Mouse (Mus musculus) embryo, embryonic 10 days (tissue): Measurements from ENCODE around the gene Majin.

Experiments used
- DNase-seq: peaks from one replicate; pipeline ENCODE4 v3.0.0-alpha.2; 2015; ENCODE audit warnings: low spot score

The Majin gene

DNA sequence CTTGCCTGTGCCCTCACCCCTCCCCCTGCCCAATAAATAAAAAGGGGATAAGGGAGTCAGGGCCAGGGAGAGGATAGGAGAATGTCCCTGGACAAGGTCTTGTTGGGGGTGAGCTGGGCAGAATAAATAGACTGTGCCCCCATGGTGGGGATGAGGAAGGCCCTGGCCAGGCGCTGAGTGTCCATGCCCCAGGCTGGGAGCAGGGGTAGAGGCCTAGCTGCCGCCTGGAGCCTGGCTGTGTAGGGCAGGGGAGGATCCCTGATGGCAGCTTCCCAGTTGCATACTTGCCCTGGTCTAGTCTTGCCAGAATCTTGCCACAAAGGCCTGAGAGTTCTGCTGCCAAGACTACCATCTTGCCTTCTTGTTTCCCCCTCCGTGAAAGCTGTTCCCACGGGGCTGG is 43.7 kb downstream of the Majin start:
- DNase-seq, result no peak

DNA sequence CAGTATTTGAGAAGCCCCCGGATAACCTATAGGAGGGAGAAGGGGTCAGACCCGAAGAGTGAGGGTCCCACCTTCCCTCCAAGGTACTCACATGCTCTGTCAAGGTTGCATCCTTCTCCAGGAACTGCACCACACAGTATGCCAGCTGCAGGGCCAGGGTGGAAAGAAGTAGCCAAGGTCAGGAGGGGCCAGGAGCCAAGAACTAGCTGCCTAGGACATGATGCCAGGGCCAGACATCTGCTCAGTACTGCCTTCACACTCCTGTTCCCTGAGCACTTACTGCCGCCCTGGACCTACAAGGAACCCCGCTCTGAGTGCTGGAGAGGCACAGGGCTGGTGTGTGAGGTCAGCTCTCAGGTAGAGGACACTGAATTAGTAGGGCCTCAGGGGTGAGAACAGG is 46.2 kb downstream of the Majin start:
- no peak for DNase-seq

DNA sequence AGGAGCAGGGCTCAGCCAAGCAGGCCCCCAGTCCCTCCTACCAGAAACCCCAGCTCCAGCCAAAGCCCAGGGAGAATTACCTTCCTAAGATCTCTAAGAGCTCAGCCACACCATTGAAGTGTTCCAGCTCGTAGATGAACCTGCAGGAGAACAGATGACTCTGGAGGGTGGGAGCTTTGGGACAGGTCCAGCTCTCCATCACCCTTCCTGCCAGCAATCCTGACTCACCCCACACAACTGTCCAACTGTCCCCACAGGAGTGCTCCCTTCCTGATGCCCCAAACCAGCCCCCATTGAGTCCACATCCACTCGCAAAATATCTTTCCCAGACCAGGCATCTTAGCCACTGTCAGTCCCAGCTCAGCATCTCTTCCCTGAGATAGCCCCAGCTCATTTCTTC is 46.8 kb downstream of the Majin start:
- no peak for DNase-seq

DNA sequence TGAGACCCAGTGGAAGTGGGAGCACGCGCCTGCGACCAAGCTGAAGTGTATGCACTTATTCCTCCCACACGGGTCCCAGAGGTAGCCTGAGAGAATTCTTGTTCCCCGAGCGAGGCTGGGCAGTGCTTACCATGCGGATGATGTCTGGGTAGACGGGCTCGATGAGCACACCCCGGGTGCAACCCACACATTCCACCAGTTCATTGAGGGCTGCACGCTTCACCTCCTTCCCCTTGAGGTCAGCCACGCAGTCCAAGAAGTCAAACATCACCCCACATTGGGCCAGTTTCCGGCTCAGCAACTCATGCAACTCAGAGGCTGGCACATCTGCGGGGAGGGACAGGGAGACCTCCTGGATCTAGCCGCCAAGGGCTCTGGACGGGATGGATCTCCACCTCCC is 49.5 kb downstream of the Majin start:
- DNase-seq, result no peak

- no peak for DNase-seq
These were observed 50.3 kb downstream of the Majin start for GRCm38 (mm10) chr19:6234337-6235083.

DNA sequence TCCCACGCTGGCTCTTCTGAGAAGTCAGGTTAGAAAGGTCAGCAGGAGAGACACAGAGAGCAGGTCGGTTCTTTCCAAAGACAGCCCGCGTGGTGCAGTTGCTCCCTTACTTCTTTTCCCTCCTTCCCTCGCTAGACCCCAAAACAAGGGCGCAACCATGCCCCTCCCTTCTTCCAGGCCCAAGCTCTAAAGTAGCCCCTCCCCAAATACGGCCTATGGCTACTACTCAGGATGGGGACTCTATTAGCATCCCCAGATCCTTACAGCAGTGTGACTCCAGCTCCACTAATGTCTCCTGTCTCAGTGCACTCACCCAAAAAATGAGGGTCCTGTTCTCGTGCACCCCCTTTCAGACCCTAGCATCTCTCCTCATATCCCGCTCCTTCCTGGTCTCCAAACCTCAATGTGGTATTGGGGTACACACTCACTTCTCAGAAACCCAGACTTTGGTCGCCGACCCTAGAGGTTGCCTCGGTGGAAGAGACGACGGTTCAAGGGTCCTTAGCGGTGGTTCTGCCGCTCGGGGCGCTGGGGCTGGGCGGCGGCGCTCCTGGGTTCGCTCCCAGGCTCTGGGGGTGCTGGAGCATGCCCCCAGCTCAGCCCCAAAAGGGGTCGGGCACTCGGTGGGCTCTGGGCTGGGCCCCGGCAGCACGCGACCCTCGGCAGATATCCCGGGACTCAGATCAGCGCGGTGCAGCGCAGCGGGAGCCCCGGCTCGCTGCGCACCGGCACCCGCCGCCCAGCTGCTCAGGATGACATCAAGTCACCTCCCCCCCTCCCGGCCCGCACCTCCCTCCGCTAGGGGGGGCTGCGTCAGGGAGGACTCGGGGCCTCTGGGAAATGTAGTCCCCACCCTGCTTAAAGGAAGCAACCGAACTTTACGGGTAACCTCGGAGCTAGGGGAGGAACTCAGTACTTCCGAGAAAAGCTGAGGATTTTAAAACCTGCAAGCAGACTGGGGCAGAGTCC is 51.2 kb downstream of the Majin start, which contains the start of gene Ppp2r5b:
Gene Ppp2r5b (minus strand): TSS at position 789 of the 969 bp plus-strand sequence.
- DNase-seq, result peak; percentile 92

GRCm38 (mm10) chr19:6236053-6236441 is 51.9 kb downstream of the Majin start:
- DNase-seq, result peak; percentile 94

DNA sequence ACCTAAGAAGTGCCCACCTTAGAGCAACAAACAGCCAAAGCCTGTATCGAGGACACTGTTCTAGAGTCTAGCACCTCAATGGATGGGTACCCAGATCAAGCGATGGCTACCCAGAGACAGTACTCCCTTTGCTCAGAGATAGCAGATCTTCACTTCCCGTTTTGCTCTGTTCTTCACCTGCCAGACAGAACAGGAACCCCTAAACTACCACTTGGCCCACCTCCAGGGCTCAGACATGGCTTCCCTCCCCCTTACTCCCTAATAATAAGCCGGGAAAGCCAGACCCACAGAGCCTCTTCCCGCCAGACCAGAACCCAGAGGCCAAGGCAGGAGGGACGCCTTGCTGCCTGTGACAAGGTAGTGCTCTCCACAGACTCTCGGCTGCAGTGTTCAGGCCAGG is 52.7 kb downstream of the Majin start:
- no peak for DNase-seq

DNA sequence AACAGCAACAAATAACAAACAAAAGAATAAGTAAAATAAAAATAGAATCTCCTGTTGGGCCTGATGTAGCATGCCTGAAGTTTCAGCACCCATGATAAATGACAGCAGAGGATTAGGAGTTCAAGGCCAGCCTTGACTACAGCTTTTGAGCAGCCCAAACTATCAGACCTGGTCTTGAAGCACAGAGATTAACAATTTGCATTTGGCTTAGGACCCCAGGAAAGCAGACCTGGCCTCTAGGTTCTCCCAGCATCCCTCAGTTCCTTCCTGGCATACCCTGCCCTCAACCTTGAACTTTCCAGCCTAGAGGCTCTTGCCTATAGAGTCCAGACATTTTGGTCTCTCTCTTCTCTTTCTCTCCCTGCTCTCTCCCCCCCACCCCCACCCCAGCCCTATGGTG is 54.6 kb downstream of the Majin start:
- no peak for DNase-seq

- no peak for DNase-seq
These were observed 55.9 kb downstream of the Majin start for GRCm38 (mm10) chr19:6240136-6240535.

DNA sequence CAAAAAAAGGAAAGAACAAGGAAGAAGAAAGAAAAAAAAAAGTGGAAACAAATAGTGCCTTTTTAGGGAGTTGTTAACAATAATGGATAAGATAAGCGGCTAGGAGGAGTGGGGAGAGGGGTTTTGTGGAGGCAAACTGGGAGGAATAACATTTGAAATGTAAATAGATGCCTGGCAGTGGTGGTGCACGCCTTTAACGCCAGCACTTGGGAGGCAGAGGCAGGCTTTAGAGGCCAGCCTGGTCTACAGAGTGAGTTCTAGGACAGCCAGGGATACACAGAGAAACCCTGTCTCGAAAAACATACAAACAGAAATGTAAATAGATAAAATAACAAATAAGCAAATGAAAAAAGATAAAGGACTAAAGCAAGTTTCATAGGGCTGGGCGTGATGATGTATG is 56.5 kb downstream of the Majin start:
- DNase-seq, result no peak

GRCm38 (mm10) chr19:6241274-6242107 is 57.3 kb downstream of the Majin start, which contains the start of gene Atg2a:
Atg2a (plus strand) TSS chr19:6241668.
- peak; percentile 99 for DNase-seq

DNA sequence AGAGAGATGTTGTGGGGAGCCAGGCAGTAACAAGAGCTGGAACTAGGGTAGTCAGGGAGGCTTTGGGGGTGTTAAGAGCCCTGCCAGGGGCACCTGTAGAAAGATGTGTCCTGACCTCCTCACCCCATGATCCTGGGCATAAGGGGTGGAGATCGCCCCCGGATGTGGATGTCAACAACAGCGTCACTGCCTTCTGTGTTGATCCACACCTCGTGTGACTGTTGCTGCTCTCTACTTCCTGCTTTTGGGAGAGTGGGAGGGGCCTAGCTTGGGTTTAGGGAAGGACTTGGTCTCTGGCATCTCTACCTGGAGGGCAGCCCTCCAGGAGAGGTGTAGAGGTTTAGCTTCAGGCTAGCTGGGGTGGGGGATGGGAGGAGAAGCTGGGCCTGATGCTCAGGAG is 58.1 kb downstream of the Majin start:
- DNase-seq, result peak; percentile 59

- DNase-seq, result no peak
These were observed 59.0 kb downstream of the Majin start for GRCm38 (mm10) chr19:6243226-6243625.

GRCm38 (mm10) chr19:6245806-6246205 is 61.6 kb downstream of the Majin start:
- DNase-seq, result no peak

GRCm38 (mm10) chr19:6247526-6248300 is 63.5 kb downstream of the Majin start:
- DNase-seq, result no peak

GRCm38 (mm10) chr19:6253021-6253420 is 68.8 kb downstream of the Majin start:
- no peak for DNase-seq

GRCm38 (mm10) chr19:6260428-6260827 is 76.2 kb downstream of the Majin start:
- DNase-seq, result peak; percentile 37

GRCm38 (mm10) chr19:6260946-6261345 is 76.8 kb downstream of the Majin start:
- DNase-seq, result no peak

GRCm38 (mm10) chr19:6261379-6261778 is 77.2 kb downstream of the Majin start:
- DNase-seq, result no peak

DNA sequence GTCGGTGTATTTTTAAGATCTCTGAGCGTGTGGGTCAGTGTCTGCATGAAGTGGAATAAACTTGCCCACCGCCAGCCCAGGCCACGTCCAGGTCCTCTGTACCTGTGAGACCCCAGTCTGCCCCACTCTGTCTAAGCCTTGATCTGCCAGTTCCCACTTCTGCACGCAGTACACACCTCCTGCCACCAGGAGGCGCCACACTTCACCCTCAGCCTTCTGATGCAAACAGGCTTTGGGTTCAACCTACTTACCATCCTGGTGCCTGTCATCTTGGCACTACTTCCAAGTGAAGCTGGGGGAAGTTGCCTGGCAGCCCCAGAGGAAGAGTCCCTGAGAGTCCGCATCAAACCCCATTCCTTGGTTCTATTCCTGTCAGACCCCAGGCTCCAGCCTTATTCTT is 78.0 kb downstream of the Majin start:
- DNase-seq, result peak; percentile 76
